Mouse (Mus musculus) embryonic fibroblast, embryonic 13.5 days (primary cell): Measurements from ENCODE around the gene Mettl7a2. TPM values are rescaled to one million over a fixed set of nuclear protein-coding genes. Genes with fewer than 3 reads are reported as not detected.

Experiments
- H3K27ac ChIP-seq: 2 replicates; pipeline ENCODE4 v1.5.1; 2012; ENCODE audit warnings: low read length, control low read depth, inconsistent platforms; ENCODE audit not compliant: insufficient read depth
- H3K4me1 ChIP-seq: 2 replicates; pipeline ENCODE4 v1.6.1; 2011; ENCODE audit warnings: low read length; ENCODE audit not compliant: control insufficient read depth, insufficient read depth
- H3K4me3 ChIP-seq: 2 replicates; pipeline ENCODE4 v1.5.1; 2011; ENCODE audit warnings: mild to moderate bottlenecking, control low read depth, low read length; ENCODE audit not compliant: insufficient read depth
- CTCF ChIP-seq: IDR thresholded peaks from 2 replicates; pipeline ENCODE4 v1.5.1; 2011; ENCODE audit warnings: mild to moderate bottlenecking, control low read depth, low read length, moderate library complexity, borderline replicate concordance; ENCODE audit not compliant: insufficient read depth
- POLR2A ChIP-seq: IDR thresholded peaks from 2 replicates; pipeline ENCODE4 v1.6.1; 2011; ENCODE audit warnings: low read depth, mild to moderate bottlenecking, control low read depth, low read length, moderate library complexity
- polyA plus RNA-seq: library from polyadenylated mRNA; stranded (reverse); fragments of >200 nt; gene quantifications from 2 replicates; pipeline ENCODE4 v1.2.4, GENCODE M21; 2011; ENCODE audit warnings: low read depth; ENCODE audit not compliant: missing spikeins, insufficient read length

Gene Mettl7a2
- polyA plus RNA-seq, 1 experiment, result not detected

- no peak for TF ChIP-seq CTCF
- no peak for TF ChIP-seq POLR2A
- Histone ChIP-seq H3K4me1 (no peaks in the 10 kb centered on the region), H3K27ac (no peak overlapping the region)
These were observed 26.7 kb downstream of the Mettl7a2 start for GRCm38 (mm10) chr15:100379658-100380057.

GRCm38 (mm10) chr15:100380104-100380503 is 27.1 kb downstream of the Mettl7a2 start:
- H3K4me3 ChIP-seq, result no peak overlapping the region
- no peak for TF ChIP-seq POLR2A
- no peak for TF ChIP-seq CTCF
- no peaks in the 10 kb centered on the region for H3K4me1 ChIP-seq
- no peak overlapping the region for H3K27ac ChIP-seq

More at GRCm38 (mm10) chr15:100379658-100380057, 26.7 kb downstream of the Mettl7a2 start:
- H3K4me3 ChIP-seq, result no peak overlapping the region

GRCm38 (mm10) chr15:100385705-100386104 is 32.7 kb downstream of the Mettl7a2 start:
- H3K27ac ChIP-seq, result no peak overlapping the region
- H3K4me3 ChIP-seq, result no peak overlapping the region
- no peaks in the 10 kb centered on the region for H3K4me1 ChIP-seq
- no peak for TF ChIP-seq POLR2A
- TF ChIP-seq CTCF, result no peak

GRCm38 (mm10) chr15:100387544-100388223 is 34.7 kb downstream of the Mettl7a2 start:
- TF ChIP-seq POLR2A (no peak), CTCF (no peak)
- Histone ChIP-seq H3K4me3 (no peak overlapping the region), H3K27ac (no peak overlapping the region), H3K4me1 (no peaks in the 10 kb centered on the region)

- TF ChIP-seq POLR2A (no peak), CTCF (no peak)
- no peak overlapping the region for H3K27ac ChIP-seq
- H3K4me3 ChIP-seq, result no peak overlapping the region
- no peaks in the 10 kb centered on the region for H3K4me1 ChIP-seq
These were observed 35.3 kb downstream of the Mettl7a2 start for GRCm38 (mm10) chr15:100388224-100388835.

GRCm38 (mm10) chr15:100388886-100389285 is 35.9 kb downstream of the Mettl7a2 start:
- no peak overlapping the region for H3K27ac ChIP-seq
- no peak overlapping the region for H3K4me3 ChIP-seq
- TF ChIP-seq CTCF (no peak), POLR2A (no peak)
- no peaks in the 10 kb centered on the region for H3K4me1 ChIP-seq

GRCm38 (mm10) chr15:100391066-100391465 is 38.1 kb downstream of the Mettl7a2 start:
- H3K4me1 ChIP-seq, result no peaks in the 10 kb centered on the region
- H3K4me3 ChIP-seq, result no peak overlapping the region
- TF ChIP-seq POLR2A (no peak), CTCF (no peak)
- no peak overlapping the region for H3K27ac ChIP-seq

- Histone ChIP-seq H3K4me1 (no peaks in the 10 kb centered on the region), H3K4me3 (no peak overlapping the region), H3K27ac (no peak overlapping the region)
- TF ChIP-seq POLR2A (no peak), CTCF (no peak)
These were observed 38.6 kb downstream of the Mettl7a2 start for GRCm38 (mm10) chr15:100391599-100391998.

GRCm38 (mm10) chr15:100393016-100393415 is 40.0 kb downstream of the Mettl7a2 start:
- Histone ChIP-seq H3K4me1 (no peaks in the 10 kb centered on the region), H3K27ac (no peak overlapping the region), H3K4me3 (no peak overlapping the region)
- TF ChIP-seq POLR2A, result no peak
- no peak for TF ChIP-seq CTCF

- TF ChIP-seq POLR2A (no peak), CTCF (no peak)
These were observed 42.6 kb downstream of the Mettl7a2 start for GRCm38 (mm10) chr15:100395561-100395960.

More at GRCm38 (mm10) chr15:100395561-100395960, 42.6 kb downstream of the Mettl7a2 start:
- Histone ChIP-seq H3K4me1 (no peaks in the 10 kb centered on the region), H3K4me3 (no peak overlapping the region), H3K27ac (no peak overlapping the region)
